Mouse (Mus musculus): Measurements from ENCODE around the gene Lgi4. TPM values are rescaled to one million over a fixed set of nuclear protein-coding genes. Genes with fewer than 3 reads are reported as not detected.

Lgi4 gene
- polyA plus RNA-seq (2012; rRNA removed; ENCODE audit: low replicate concordance) = 3.1 and 4.7 TPM in 2 replicates

GRCm38 (mm10) chr7:31059108-31059507 is at the start of gene Lgi4:
Gene Lgi4, plus strand, starts transcription at chr7:31059342.

GRCm38 (mm10) chr7:31042431-31042910 is 16.7 kb upstream of the Lgi4 start, which contains the start of gene Fxyd5:
Gene Fxyd5, minus strand, starts transcription at chr7:31042481.

GRCm38 (mm10) chr7:31051321-31052021 is 7.7 kb upstream of the Lgi4 start, which contains the start of gene Fxyd7:
Gene Fxyd7, minus strand, starts transcription at chr7:31051467.

GRCm38 (mm10) chr7:31057071-31057470 is 2.1 kb upstream of the Lgi4 start, which contains the start of gene Fxyd1:
Gene Fxyd1, minus strand, starts transcription at chr7:31057199.

GRCm38 (mm10) chr7:31076492-31076891 is 17.4 kb downstream of the Lgi4 start, which contains the start of gene Fxyd3:
Gene Fxyd3, minus strand, starts transcription at chr7:31076704.

GRCm38 (mm10) chr7:31115182-31115581 is 56.0 kb downstream of the Lgi4 start, which contains the start of gene Hpn:
Gene Hpn, minus strand, starts transcription at chr7:31115290.

Other genes with a start within 250 kb of the Lgi4 start
- gene Ffar2, start 235.6 kb upstream of the Lgi4 start, polyA plus RNA-seq (2012; rRNA removed; ENCODE audit: low replicate concordance) = 13.3 and 15.3 TPM in 2 replicates
- 1.8 and 1.9 TPM in 2 replicates for gene Ffar3, start 203.2 kb upstream of the Lgi4 start, polyA plus RNA-seq (2012; rRNA removed; ENCODE audit: low replicate concordance)
- 0.26 and 0.87 TPM in 2 replicates for gene Ffar1, start 197.8 kb upstream of the Lgi4 start, polyA plus RNA-seq (2012; rRNA removed; ENCODE audit: low replicate concordance)
- 0.71 and 3.5 TPM in 2 replicates for gene Cd22, start 179.0 kb upstream of the Lgi4 start, polyA plus RNA-seq (2012; rRNA removed; ENCODE audit: low replicate concordance)
- gene Mag, start 144.5 kb upstream of the Lgi4 start, polyA plus RNA-seq (2012; rRNA removed; ENCODE audit: low replicate concordance) = 0.37 and 0.68 TPM in 2 replicates
- 0.68 and 13.0 TPM in 2 replicates for gene Hamp2, start 134.7 kb upstream of the Lgi4 start, polyA plus RNA-seq (2012; rRNA removed; ENCODE audit: low replicate concordance)
- 2.0 and 2.1 TPM in 2 replicates for gene Hamp, start 115.3 kb upstream of the Lgi4 start, polyA plus RNA-seq (2012; rRNA removed; ENCODE audit: low replicate concordance)
- 107 and 186 TPM in 2 replicates for gene Usf2, start 102.5 kb upstream of the Lgi4 start, polyA plus RNA-seq (2012; rRNA removed; ENCODE audit: low replicate concordance)
- gene Lsr, start 85.9 kb upstream of the Lgi4 start, polyA plus RNA-seq (2012; rRNA removed; ENCODE audit: low replicate concordance) = 331 and 790 TPM in 2 replicates
- 6.0 and 7.2 TPM in 2 replicates for gene Fam187b, start 85.6 kb upstream of the Lgi4 start, polyA plus RNA-seq (2012; rRNA removed; ENCODE audit: low replicate concordance)
- gene Fxyd5, start 16.9 kb upstream of the Lgi4 start, polyA plus RNA-seq (2012; rRNA removed; ENCODE audit: low replicate concordance) = 32.5 and 36.7 TPM in 2 replicates
- 5.4 and 7.1 TPM in 2 replicates for gene Fxyd7, start 7.9 kb upstream of the Lgi4 start, polyA plus RNA-seq (2012; rRNA removed; ENCODE audit: low replicate concordance)
- gene Fxyd1, start 2.1 kb upstream of the Lgi4 start, polyA plus RNA-seq (2012; rRNA removed; ENCODE audit: low replicate concordance) = 72.1 and 108 TPM in 2 replicates
- 18.4 and 81.6 TPM in 2 replicates for gene Fxyd3, start 17.4 kb downstream of the Lgi4 start, polyA plus RNA-seq (2012; rRNA removed; ENCODE audit: low replicate concordance)
- gene Hpn, start 55.9 kb downstream of the Lgi4 start, polyA plus RNA-seq (2012; rRNA removed; ENCODE audit: low replicate concordance) = 4.8 and 38.5 TPM in 2 replicates
- gene Scn1b, start 67.7 kb downstream of the Lgi4 start, polyA plus RNA-seq (2012; rRNA removed; ENCODE audit: low replicate concordance) = 14.7 and 28.1 TPM in 2 replicates
- gene Gramd1a, start 96.6 kb downstream of the Lgi4 start, polyA plus RNA-seq (2012; rRNA removed; ENCODE audit: low replicate concordance) = 73.3 and 105 TPM in 2 replicates
- not detected in 2 replicates for gene Scgb2b2, start 231.2 kb downstream of the Lgi4 start, polyA plus RNA-seq (2012; rRNA removed; ENCODE audit: low replicate concordance)
- gene Scgb1b2, start 232.5 kb downstream of the Lgi4 start, polyA plus RNA-seq (2012; rRNA removed; ENCODE audit: low replicate concordance) = not detected in 2 replicates